Mouse (Mus musculus) ES-Bruce4 (cell line): ENCODE results near the gene Ccdc40. TPM values are rescaled to one million over a fixed set of nuclear protein-coding genes. Genes with fewer than 3 reads are reported as not detected.
A peak's percentile ranks its signal among the peaks of the same experiment; 100 is the strongest.

Experiments
- H3K27ac ChIP-seq: 2 replicates; pipeline ENCODE4 v1.5.1; 2012; ENCODE audit warnings: low read length, inconsistent platforms; ENCODE audit not compliant: insufficient read depth
- H3K27me3 ChIP-seq: 2 replicates; pipeline ENCODE4 v1.6.1; 2012; ENCODE audit warnings: mild to moderate bottlenecking, low read length, inconsistent platforms; ENCODE audit not compliant: control insufficient read depth, poor library complexity, insufficient read depth, severe bottlenecking
- H3K36me3 ChIP-seq: 2 replicates; pipeline ENCODE4 v1.6.1; 2012; ENCODE audit warnings: inconsistent platforms, mild to moderate bottlenecking, low read length, moderate library complexity; ENCODE audit not compliant: control insufficient read depth, poor library complexity, insufficient read depth, severe bottlenecking
- H3K4me1 ChIP-seq: one replicate; pipeline ENCODE4 v1.8.1; 2011; ENCODE audit warnings: low read length; ENCODE audit not compliant: control insufficient read depth, insufficient read depth
- H3K4me3 ChIP-seq: 2 replicates; pipeline ENCODE4 v1.5.1; 2011; ENCODE audit warnings: low read depth, mild to moderate bottlenecking, low read length
- H3K9ac ChIP-seq: 2 replicates; pipeline ENCODE4 v1.6.1; 2012; ENCODE audit warnings: low read depth, mild to moderate bottlenecking, inconsistent platforms; ENCODE audit not compliant: poor library complexity, severe bottlenecking
- H3K9me3 ChIP-seq: replicated peaks from 2 replicates; pipeline ENCODE4 v1.6.1; 2012; ENCODE audit warnings: mild to moderate bottlenecking, low read length, inconsistent platforms; ENCODE audit not compliant: control insufficient read depth, poor library complexity, insufficient read depth, severe bottlenecking
- CTCF ChIP-seq: IDR thresholded peaks from one replicate; pipeline ENCODE4 v1.8.1; 2011; ENCODE audit warnings: low read depth, low read length
- EP300 ChIP-seq: IDR thresholded peaks from 2 replicates; pipeline ENCODE4 v1.6.1; 2011; ENCODE audit warnings: low read depth, low read length; ENCODE audit not compliant: insufficient read depth
- POLR2A ChIP-seq: IDR thresholded peaks from one replicate; pipeline ENCODE4 v1.8.1; 2011; ENCODE audit warnings: low read length; ENCODE audit not compliant: insufficient read depth
- polyA plus RNA-seq: library from polyadenylated mRNA; stranded (reverse); fragments of >200 nt; gene quantifications from 2 replicates; pipeline ENCODE4 v1.2.4, GENCODE M21; 2011; ENCODE audit warnings: low read depth; ENCODE audit not compliant: missing spikeins, insufficient read depth, insufficient read length

Gene Ccdc40
- polyA plus RNA-seq, 1 experiment = 4.1 TPM

- TF ChIP-seq EP300 = no peak
- no peak for TF ChIP-seq POLR2A
- no peak for TF ChIP-seq CTCF
- Histone ChIP-seq H3K4me1 (peaks cover 2% of the 10 kb centered on the region), H3K36me3 (no peaks in the 10 kb centered on the region), H3K9ac (no peak overlapping the region), H3K27ac (no peak overlapping the region), H3K27me3 (no peaks in the 10 kb centered on the region), H3K9me3 (no peaks in the 10 kb centered on the region), H3K4me3 (no peak overlapping the region)
These were observed 8.4 kb upstream of the Ccdc40 start for GRCm38 (mm10) chr11:119219816-119220465.

- H3K36me3 ChIP-seq = no peaks in the 10 kb centered on the region
- H3K9ac ChIP-seq = no peak overlapping the region
- no peak overlapping the region for H3K4me3 ChIP-seq
- peaks cover 2% of the 10 kb centered on the region for H3K4me1 ChIP-seq
- no peak overlapping the region for H3K27ac ChIP-seq
- no peaks in the 10 kb centered on the region for H3K9me3 ChIP-seq
- no peaks in the 10 kb centered on the region for H3K27me3 ChIP-seq
- TF ChIP-seq EP300 = no peak
- no peak for TF ChIP-seq POLR2A
These were observed 6.4 kb upstream of the Ccdc40 start for GRCm38 (mm10) chr11:119221812-119222510.

DNA sequence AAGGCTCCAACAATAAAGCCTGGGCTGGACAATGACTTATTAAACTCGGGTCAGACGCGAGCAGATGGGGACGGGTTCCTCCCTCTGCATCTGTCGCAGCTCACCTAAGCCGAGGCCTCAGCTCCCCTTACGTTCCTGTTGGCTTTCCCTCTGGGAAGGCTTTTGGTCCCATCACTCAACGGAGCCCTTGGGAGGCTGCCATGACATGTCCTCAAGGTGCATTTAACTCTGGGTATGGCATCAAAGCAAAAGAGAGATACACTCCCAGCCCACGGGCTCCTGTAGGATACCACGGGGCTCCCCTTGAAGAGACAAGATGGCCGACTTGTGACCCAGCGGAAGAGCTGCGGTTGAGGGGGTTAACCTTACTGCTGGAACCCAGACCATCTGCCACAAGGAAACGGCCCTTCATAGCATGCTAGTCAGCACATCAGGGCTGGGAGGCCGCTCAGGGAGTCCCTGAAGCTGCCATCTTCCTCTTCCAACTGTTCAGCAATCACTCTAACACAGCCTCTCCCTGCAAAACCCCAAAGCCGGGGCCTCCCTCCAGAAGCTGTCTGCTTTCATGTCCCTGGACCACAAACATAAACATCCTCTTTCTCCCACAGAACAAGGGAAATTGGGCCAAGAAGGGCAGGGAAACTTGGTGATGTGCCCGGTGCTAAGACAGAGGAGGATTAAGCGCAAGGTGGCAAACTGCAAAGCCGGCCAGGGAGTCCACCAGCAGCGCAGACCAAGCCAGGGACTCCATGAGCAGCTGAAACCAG lies 5.1 kb upstream of the Ccdc40 start:
- no peaks in the 10 kb centered on the region for H3K9me3 ChIP-seq
- TF ChIP-seq EP300 (no peak), CTCF (no peak), POLR2A (no peak)
- H3K4me1 ChIP-seq = peaks cover 2% of the 10 kb centered on the region
- H3K36me3 ChIP-seq = no peaks in the 10 kb centered on the region
- H3K9ac ChIP-seq = no peak overlapping the region
- no peak overlapping the region for H3K4me3 ChIP-seq
- no peak overlapping the region for H3K27ac ChIP-seq
- H3K27me3 ChIP-seq = 0 out of 2 replicates have a peak, but pooled peaks cover 3% of the 10 kb centered on the region

GRCm38 (mm10) chr11:119224926-119225325 lies 3.4 kb upstream of the Ccdc40 start:
- Histone ChIP-seq H3K9me3 (no peaks in the 10 kb centered on the region), H3K4me1 (peaks cover 2% of the 10 kb centered on the region), H3K36me3 (no peaks in the 10 kb centered on the region), H3K9ac (no peak overlapping the region), H3K27ac (no peak overlapping the region), H3K27me3 (0 out of 2 replicates have a peak, but pooled peaks cover 3% of the 10 kb centered on the region), H3K4me3 (no peak overlapping the region)
- TF ChIP-seq EP300 = no peak
- no peak for TF ChIP-seq CTCF
- no peak for TF ChIP-seq POLR2A

- Histone ChIP-seq H3K9me3 (no peaks in the 10 kb centered on the region), H3K36me3 (no peaks in the 10 kb centered on the region), H3K27me3 (0 out of 2 replicates have a peak, but pooled peaks cover 3% of the 10 kb centered on the region), H3K4me3 (no peak overlapping the region), H3K27ac (no peak overlapping the region), H3K4me1 (no peaks in the 10 kb centered on the region), H3K9ac (no peak overlapping the region)
- TF ChIP-seq CTCF = no peak
- TF ChIP-seq EP300 = no peak
- TF ChIP-seq POLR2A = no peak
These were observed 2.7 kb upstream of the Ccdc40 start for GRCm38 (mm10) chr11:119225634-119226033.

DNA sequence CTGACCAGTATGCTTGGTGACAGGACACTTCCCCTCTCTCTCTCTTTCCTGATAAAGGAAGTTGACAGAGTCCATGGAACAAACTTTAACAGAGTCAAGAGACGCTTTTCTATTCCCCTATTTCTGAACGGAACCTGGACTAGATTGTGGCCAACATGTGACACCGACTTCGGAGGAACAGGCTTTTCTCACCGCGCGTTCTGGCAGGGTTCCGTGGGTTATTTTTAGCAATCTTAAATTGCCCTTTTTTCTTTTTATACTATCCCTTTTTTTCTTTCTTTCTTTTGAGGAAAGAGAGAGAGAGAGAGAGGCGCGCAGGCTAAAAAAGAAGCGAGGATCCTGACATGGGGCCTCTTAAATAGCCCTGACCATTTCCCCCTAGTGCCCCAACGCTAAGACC lies 781 bp upstream of the Ccdc40 start:
- H3K27ac ChIP-seq = no peak overlapping the region

More for the DNA sequence above, 781 bp upstream of the Ccdc40 start:
- peak overlapping the region; percentile 64 for H3K9ac ChIP-seq
- H3K27me3 ChIP-seq = 0 out of 2 replicates have a peak, but pooled peaks cover 3% of the 10 kb centered on the region
- no peaks in the 10 kb centered on the region for H3K36me3 ChIP-seq
- H3K9me3 ChIP-seq = no peaks in the 10 kb centered on the region
- no peak for TF ChIP-seq CTCF
- no peak for TF ChIP-seq POLR2A
- no peak for TF ChIP-seq EP300
- peak overlapping the region; percentile 83 for H3K4me3 ChIP-seq
- H3K4me1 ChIP-seq = no peaks in the 10 kb centered on the region
